Mouse (Mus musculus) limb, embryonic 14.5 days (tissue): ENCODE results near the gene Crabp1. TPM values are rescaled to one million over a fixed set of nuclear protein-coding genes. Genes with fewer than 3 reads are reported as not detected.

Experiments
- ATAC-seq: fragments of 200-750 bp; cut with Nextera tagmentation; 2 replicates; pipeline ENCODE4 v1.8.0; 2017; ENCODE audit warnings: low read depth, moderate number of reproducible peaks, moderate TSS enrichment; ENCODE audit not compliant: low FRiP score
- DNase-seq: peaks from one replicate; pipeline ENCODE4 v3.0.0-alpha.2; 2015; ENCODE audit warnings: low spot score
- H3K27ac ChIP-seq: fragments of 300-500 bp; sonication (generic); replicated peaks from 2 replicates; pipeline ENCODE4 v1.5.1; 2014; ENCODE audit warnings: low read depth, mild to moderate bottlenecking, low read length, moderate library complexity, mixed read lengths
- H3K27me3 ChIP-seq: fragments of 300-500 bp; sonication (generic); 2 replicates; pipeline ENCODE4 v1.6.1; 2014; ENCODE audit warnings: low read length, mixed read lengths; ENCODE audit not compliant: control insufficient read depth, insufficient read depth
- H3K36me3 ChIP-seq: fragments of 300-500 bp; sonication (generic); 2 replicates; pipeline ENCODE4 v1.6.1; 2014; ENCODE audit warnings: mild to moderate bottlenecking, low read length, moderate library complexity, mixed read lengths; ENCODE audit not compliant: control insufficient read depth, insufficient read depth
- H3K4me1 ChIP-seq: fragments of 300-500 bp; sonication (generic); 2 replicates; pipeline ENCODE4 v1.6.1; 2014; ENCODE audit warnings: antibody characterized with exemption, low read length, mixed read lengths; ENCODE audit not compliant: control insufficient read depth, insufficient read depth
- H3K4me2 ChIP-seq: fragments of 300-500 bp; sonication (generic); replicated peaks from 2 replicates; pipeline ENCODE4 v1.6.1; 2014; ENCODE audit warnings: low read depth, mild to moderate bottlenecking, low read length, moderate library complexity; ENCODE audit not compliant: severe bottlenecking
- H3K4me3 ChIP-seq: fragments of 300-500 bp; sonication (generic); replicated peaks from 2 replicates; pipeline ENCODE4 v1.5.1; 2014; ENCODE audit warnings: low read length
- H3K9ac ChIP-seq: fragments of 300-500 bp; sonication (generic); 2 replicates; pipeline ENCODE4 v1.6.1; 2014; ENCODE audit warnings: mild to moderate bottlenecking, low read depth, low read length, moderate library complexity; ENCODE audit not compliant: severe bottlenecking
- H3K9me3 ChIP-seq: fragments of 300-500 bp; sonication (generic); 2 replicates; pipeline ENCODE4 v1.6.1; 2016; ENCODE audit warnings: low read length; ENCODE audit not compliant: control insufficient read depth
- POLR2A ChIP-seq: fragments of 200-500 bp; IDR thresholded peaks from 2 replicates; pipeline ENCODE4 v1.8.0; 2012; ENCODE audit warnings: inconsistent platforms, mild to moderate bottlenecking, moderate library complexity, borderline replicate concordance; ENCODE audit not compliant: insufficient read depth, insufficient read length; ENCODE audit errors: extremely low read depth
- WGBS: fragments of 180-500 bp; shearing (Covaris S2); extraction: QIAGEN DNeasy Blood & Tissue Kit; methylation state at CpG from one replicate; pipeline ENCODE4 v1.1.7; 2014; 5-methylcytosine and 5-hydroxymethylcytosine counted together
- polyA plus RNA-seq, 2 experiments: library from polyadenylated mRNA; depleted of rRNA in 1 of 2; stranded (reverse) in 1 of 2; unstranded in 1 of 2; fragments of >200 nt; fragmentation: Nextera tagmentation in 1 of 2; extraction: Ambion mirVana in 1 of 2; gene quantifications; 2 replicates each; pipeline versions ENCODE4 v1.2.1 to v1.2.3; 2012 to 2014

The Crabp1 gene
- polyA plus RNA-seq, 2 experiments, result 755 to 800 TPM

GRCm38 (mm10) chr9:54726315-54726714 is 38.2 kb upstream of the Crabp1 start:
- DNase-seq (no peak), ATAC-seq (no peak)
- 84% methylated on average over 5 of the region's 5 CpGs for WGBS
- H3K27me3 ChIP-seq, result no peaks in the 10 kb centered on the region
- no peak for TF ChIP-seq POLR2A
- no peak overlapping the region for H3K4me3 ChIP-seq
- H3K9ac ChIP-seq, result no peak overlapping the region
- no peak overlapping the region for H3K27ac ChIP-seq
- H3K4me1 ChIP-seq, result no peaks in the 10 kb centered on the region
- H3K4me2 ChIP-seq, result no peak overlapping the region
- H3K36me3 ChIP-seq, result peaks cover 79% of the 10 kb centered on the region
- H3K9me3 ChIP-seq, result no peaks in the 10 kb centered on the region

DNA sequence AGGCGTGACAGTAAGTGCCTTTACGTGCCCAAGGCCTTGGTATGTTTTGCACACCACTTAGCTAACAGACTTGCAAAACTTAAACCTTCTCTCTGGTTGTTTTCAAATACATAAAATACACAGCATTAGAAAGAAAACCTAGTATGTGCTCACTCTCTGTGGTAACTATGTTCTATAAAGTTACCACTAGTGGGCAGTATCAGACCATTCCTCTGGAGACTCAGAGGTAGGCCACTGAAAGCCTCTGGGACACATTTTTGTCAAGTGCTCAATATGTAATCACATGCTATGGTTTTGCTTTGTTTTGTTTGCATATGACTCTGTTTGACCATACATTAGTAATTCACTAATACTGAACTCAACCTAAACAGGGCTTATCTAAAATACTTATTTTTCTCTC is 32.4 kb upstream of the Crabp1 start:
- Histone ChIP-seq H3K4me1 (peaks cover 11% of the 10 kb centered on the region; the same call in 1 of the 2 replicates), H3K4me3 (no peak overlapping the region), H3K9me3 (no peaks in the 10 kb centered on the region), H3K27ac (no peak overlapping the region), H3K27me3 (no peaks in the 10 kb centered on the region), H3K9ac (no peak overlapping the region), H3K4me2 (no peak overlapping the region), H3K36me3 (peaks cover 26% of the 10 kb centered on the region)
- no peak for TF ChIP-seq POLR2A
- 93% methylated on average over 2 of the region's 2 CpGs for WGBS
- ATAC-seq (no peak), DNase-seq (peak; percentile 60)

GRCm38 (mm10) chr9:54733921-54734638 is 30.5 kb upstream of the Crabp1 start, which contains the start of gene Wdr61:
Gene Wdr61, minus strand, starts transcription at chr9:54734519.
- H3K4me3 ChIP-seq, result peak within 1 kb of the TSS; percentile 66
- H3K27ac ChIP-seq, result peak within 1 kb of the TSS; percentile 48; the same call in 1 of the 2 replicates
- peak within 1 kb of the TSS; percentile 71 for H3K4me2 ChIP-seq
- 2% methylated on average over 32 of the region's 32 CpGs for WGBS
- DNase-seq (peak; percentile 97), ATAC-seq (peak; percentile 96)
- peaks cover 8% of the 10 kb centered on the region for H3K36me3 ChIP-seq
- no peaks in the 10 kb centered on the region for H3K9me3 ChIP-seq
- H3K9ac ChIP-seq, result peak within 1 kb of the TSS; percentile 77
- peak; percentile 90; the same call in 1 of the 2 replicates for TF ChIP-seq POLR2A
- H3K27me3 ChIP-seq, result no peaks in the 10 kb centered on the region
- peaks cover 11% of the 10 kb centered on the region; the same call in 1 of the 2 replicates for H3K4me1 ChIP-seq

DNA sequence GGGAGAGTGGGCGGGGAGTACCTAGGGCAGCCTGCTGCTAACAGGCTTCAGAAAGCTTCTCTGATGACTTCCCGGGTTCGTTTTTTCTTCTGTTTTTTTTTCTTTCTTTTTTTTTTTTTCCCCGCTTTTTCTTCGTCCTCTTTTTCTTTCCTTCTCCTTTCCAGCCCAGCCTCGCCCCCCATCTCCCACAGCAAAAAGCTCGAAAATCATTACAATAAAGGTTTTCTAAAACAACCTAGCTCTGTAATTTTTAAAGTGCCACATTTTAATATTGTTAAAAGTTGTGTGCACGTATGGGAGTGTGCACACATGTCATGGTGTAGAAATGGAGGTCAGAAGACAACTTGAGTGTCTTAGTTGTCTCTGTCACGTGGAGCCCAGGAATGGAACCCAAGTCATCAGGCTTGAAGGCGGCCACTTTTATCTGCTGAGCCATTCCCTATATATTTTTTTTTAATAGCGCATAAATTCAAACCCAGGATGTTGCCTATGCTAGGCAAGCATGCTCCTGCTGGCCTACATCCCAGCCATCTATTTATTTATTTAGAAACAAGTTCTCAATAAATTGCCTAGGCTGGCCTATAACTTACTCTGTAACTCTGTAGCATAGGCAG is 29.8 kb upstream of the Crabp1 start:
- Histone ChIP-seq H3K36me3 (peaks cover 2% of the 10 kb centered on the region; the same call in 1 of the 2 replicates), H3K27me3 (no peaks in the 10 kb centered on the region), H3K4me3 (peak overlapping the region; percentile 66), H3K4me2 (peak overlapping the region; percentile 71), H3K4me1 (peaks cover 11% of the 10 kb centered on the region; the same call in 1 of the 2 replicates), H3K9me3 (no peaks in the 10 kb centered on the region), H3K9ac (peak overlapping the region; percentile 34; the same call in 1 of the 2 replicates), H3K27ac (no peak overlapping the region)
- WGBS, result 18% methylated on average over 11 of the region's 11 CpGs
- ATAC-seq, result no peak
- no peak for TF ChIP-seq POLR2A
- no peak for DNase-seq

DNA sequence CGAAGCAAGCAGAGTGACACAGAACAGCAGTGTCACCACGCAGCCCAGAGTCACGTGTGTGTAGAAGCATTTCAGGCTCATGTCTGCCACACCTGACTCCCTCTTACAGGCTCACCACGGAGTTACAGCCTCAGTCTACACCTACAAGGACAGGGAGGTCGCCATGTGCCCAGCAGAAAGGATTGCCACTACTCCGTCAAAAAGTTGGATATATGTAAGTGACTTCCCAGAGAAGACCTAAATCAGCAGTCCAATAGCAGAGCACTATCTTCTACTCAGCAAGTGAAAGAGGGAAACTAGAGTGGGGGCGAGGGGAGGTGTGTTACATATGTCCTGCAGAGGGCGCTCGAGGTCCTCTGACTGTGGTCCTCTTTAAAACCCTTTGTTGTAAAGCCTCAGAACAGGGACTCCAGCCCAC is 28.3 kb upstream of the Crabp1 start:
- no peak for TF ChIP-seq POLR2A
- Histone ChIP-seq H3K36me3 (no peaks in the 10 kb centered on the region), H3K9me3 (no peaks in the 10 kb centered on the region), H3K27ac (no peak overlapping the region), H3K9ac (no peak overlapping the region), H3K27me3 (no peaks in the 10 kb centered on the region), H3K4me1 (peaks cover 11% of the 10 kb centered on the region; the same call in 1 of the 2 replicates), H3K4me2 (no peak overlapping the region), H3K4me3 (no peak overlapping the region)
- WGBS, result 16% methylated on average over 9 of the region's 9 CpGs
- ATAC-seq, result no peak
- DNase-seq, result peak; percentile 91
